Mouse (Mus musculus): ENCODE measurements around the gene Mcu.

The Mcu gene

DNA sequence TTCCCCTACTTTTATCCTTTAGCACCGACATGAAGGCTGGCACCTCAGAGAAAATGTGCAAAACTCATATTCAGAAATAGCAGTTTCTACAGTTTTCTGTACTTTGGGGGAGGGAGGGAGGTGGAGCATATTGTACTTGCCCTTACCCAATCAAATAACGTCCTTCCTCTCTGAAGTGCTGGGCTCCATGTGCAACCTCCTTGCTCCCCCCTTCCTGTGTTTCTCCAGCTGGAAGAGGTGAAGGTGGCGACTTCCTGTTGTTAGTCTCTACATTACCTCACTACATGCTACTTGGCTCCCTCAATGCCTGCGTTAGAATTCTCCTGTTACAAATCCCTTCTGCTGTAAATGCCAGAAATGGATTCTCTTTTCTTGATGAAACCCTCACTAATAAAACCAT lies 54.0 kb downstream of the Mcu start:
- peaks cover 69% of the 10 kb centered on the region for H3K4me1 ChIP-seq (replicated peaks; ENCODE audit: low read depth, low read length)
- peaks cover 31% of the 10 kb centered on the region for H3K9me3 ChIP-seq (ENCODE audit: low read length)
- no peak overlapping the region for H3K4me3 ChIP-seq (replicated peaks; ENCODE audit: low read length)
- no peak for TF ChIP-seq CTCF (conservative IDR thresholded peaks at IDR 0.05; ENCODE audit: low read length)
- H3K27me3 ChIP-seq (ENCODE audit: insufficient read depth, low read length): no peaks in the 10 kb centered on the region
- peaks cover 9% of the 10 kb centered on the region for H3K36me3 ChIP-seq (ENCODE audit: insufficient read depth, low read length)

DNA sequence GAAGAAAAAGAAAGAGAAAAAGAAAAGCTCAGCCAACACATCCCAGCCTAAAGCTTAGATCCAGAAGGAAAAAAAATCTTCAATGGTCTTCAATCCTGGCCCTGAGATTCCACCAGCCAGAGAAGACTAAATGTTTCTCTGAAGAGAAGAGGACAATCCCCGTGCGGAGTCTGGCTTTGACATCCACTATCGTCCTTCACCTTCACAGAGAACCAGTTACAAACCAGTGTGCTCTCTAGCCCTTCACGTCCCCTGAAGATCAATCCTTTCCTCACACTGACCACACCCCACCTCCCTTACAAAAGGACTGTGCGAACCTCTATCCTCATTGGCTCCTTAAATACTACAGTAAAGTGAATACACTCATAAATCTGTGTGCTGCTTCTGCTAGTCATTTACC lies 56.4 kb downstream of the Mcu start:
- Histone ChIP-seq H3K9me3 (ENCODE audit: low read length) (peaks cover 31% of the 10 kb centered on the region), H3K4me3 (replicated peaks; ENCODE audit: low read length) (no peak overlapping the region), H3K4me1 (replicated peaks; ENCODE audit: low read depth, low read length) (peaks cover 73% of the 10 kb centered on the region), H3K36me3 (ENCODE audit: insufficient read depth, low read length) (peaks cover 9% of the 10 kb centered on the region), H3K27me3 (ENCODE audit: insufficient read depth, low read length) (no peaks in the 10 kb centered on the region)
- no peak for TF ChIP-seq POU5F1 (IDR thresholded peaks at IDR 0.05; ENCODE audit: borderline replicate concordance, low read length)
- TF ChIP-seq NANOG (IDR thresholded peaks at IDR 0.05; ENCODE audit: borderline replicate concordance, low read length): no peak
- TF ChIP-seq CTCF (conservative IDR thresholded peaks at IDR 0.05; ENCODE audit: low read length): no peak

DNA sequence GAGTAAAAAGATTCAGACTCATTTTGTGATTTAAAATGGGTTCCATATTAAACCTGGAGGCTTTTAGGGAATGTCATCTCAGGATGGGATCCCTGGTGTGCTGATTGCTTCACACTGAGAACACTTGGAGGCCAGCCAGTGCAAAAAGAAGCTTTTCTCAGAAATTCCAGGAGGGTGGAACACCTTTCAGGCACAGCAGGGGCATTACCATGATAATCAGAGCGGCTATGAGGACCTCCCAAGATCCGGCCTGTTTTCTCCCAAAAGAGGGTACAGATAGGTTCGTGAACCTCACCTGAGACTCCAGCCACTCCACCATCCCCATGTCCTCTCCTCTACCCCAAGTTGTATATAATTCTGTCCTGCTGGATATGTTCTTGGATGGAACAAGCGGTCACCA lies 57.9 kb downstream of the Mcu start:
- H3K4me3 ChIP-seq (replicated peaks; ENCODE audit: low read length): 0 out of 2 replicates have a peak overlapping the region, but pooled peaks have one; percentile 8
- H3K36me3 ChIP-seq (ENCODE audit: insufficient read depth, low read length): peaks cover 9% of the 10 kb centered on the region
- TF ChIP-seq POU5F1 (IDR thresholded peaks at IDR 0.05; ENCODE audit: borderline replicate concordance, low read length) (peak; percentile 67; the same call in 1 of the 2 replicates), CTCF (conservative IDR thresholded peaks at IDR 0.05; ENCODE audit: low read length) (no peak), NANOG (IDR thresholded peaks at IDR 0.05; ENCODE audit: borderline replicate concordance, low read length) (peak; percentile 78)
- H3K9me3 ChIP-seq (ENCODE audit: low read length): peaks cover 31% of the 10 kb centered on the region
- no peaks in the 10 kb centered on the region for H3K27me3 ChIP-seq (ENCODE audit: insufficient read depth, low read length)
- H3K4me1 ChIP-seq (replicated peaks; ENCODE audit: low read depth, low read length): peaks cover 62% of the 10 kb centered on the region

DNA sequence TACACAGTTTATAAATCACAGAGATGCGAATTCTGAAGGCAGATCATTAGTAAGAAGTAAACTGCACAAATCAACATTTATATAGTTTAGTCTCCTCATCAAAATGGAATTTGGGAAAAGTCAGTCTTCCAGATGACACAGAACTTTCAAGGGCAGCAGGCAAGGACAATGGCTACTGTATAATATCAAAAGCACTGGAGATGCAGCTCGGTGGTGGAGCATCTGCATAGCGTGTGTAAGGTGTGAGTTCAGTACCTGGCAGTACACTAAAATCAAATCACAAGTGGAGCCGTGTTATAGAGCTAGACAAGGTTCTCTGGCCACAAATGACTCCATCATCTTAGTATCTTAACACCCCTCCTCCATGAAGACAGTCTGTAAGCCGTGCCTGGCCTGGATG lies 58.3 kb downstream of the Mcu start:
- Histone ChIP-seq H3K36me3 (ENCODE audit: insufficient read depth, low read length) (peaks cover 9% of the 10 kb centered on the region), H3K9me3 (ENCODE audit: low read length) (peaks cover 31% of the 10 kb centered on the region), H3K4me3 (replicated peaks; ENCODE audit: low read length) (0 out of 2 replicates have a peak overlapping the region, but pooled peaks have one; percentile 8), H3K4me1 (replicated peaks; ENCODE audit: low read depth, low read length) (peaks cover 58% of the 10 kb centered on the region), H3K27me3 (ENCODE audit: insufficient read depth, low read length) (no peaks in the 10 kb centered on the region)
- no peak for TF ChIP-seq NANOG (IDR thresholded peaks at IDR 0.05; ENCODE audit: borderline replicate concordance, low read length)
- TF ChIP-seq POU5F1 (IDR thresholded peaks at IDR 0.05; ENCODE audit: borderline replicate concordance, low read length): no peak
- no peak for TF ChIP-seq CTCF (conservative IDR thresholded peaks at IDR 0.05; ENCODE audit: low read length)

DNA sequence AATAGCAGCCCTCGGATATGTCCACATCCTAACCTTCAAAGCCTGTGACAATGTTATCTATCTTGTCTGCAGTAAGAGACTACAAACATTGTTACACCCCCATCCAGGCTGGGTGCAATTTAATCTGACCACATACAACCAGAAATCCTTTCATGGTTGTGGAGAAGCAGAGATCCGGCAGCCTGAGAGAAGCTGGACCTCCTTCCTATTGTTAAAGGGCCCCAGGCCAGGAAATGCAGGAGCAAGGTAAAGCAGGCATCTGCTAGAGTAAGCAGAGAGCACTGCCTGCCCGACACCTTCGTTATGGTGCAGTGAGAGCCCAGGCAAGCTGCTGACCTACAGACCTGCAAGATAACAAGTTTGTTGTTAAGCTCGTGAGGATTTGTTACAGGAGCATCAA lies 60.0 kb downstream of the Mcu start:
- H3K36me3 ChIP-seq (ENCODE audit: insufficient read depth, low read length): peaks cover 8% of the 10 kb centered on the region
- H3K4me3 ChIP-seq (replicated peaks; ENCODE audit: low read length): no peak overlapping the region
- TF ChIP-seq CTCF (conservative IDR thresholded peaks at IDR 0.05; ENCODE audit: low read length) (no peak), NANOG (IDR thresholded peaks at IDR 0.05; ENCODE audit: borderline replicate concordance, low read length) (no peak), POU5F1 (IDR thresholded peaks at IDR 0.05; ENCODE audit: borderline replicate concordance, low read length) (no peak)
- peaks cover 61% of the 10 kb centered on the region for H3K4me1 ChIP-seq (replicated peaks; ENCODE audit: low read depth, low read length)
- H3K27me3 ChIP-seq (ENCODE audit: insufficient read depth, low read length): no peaks in the 10 kb centered on the region
- peaks cover 27% of the 10 kb centered on the region for H3K9me3 ChIP-seq (ENCODE audit: low read length)

DNA sequence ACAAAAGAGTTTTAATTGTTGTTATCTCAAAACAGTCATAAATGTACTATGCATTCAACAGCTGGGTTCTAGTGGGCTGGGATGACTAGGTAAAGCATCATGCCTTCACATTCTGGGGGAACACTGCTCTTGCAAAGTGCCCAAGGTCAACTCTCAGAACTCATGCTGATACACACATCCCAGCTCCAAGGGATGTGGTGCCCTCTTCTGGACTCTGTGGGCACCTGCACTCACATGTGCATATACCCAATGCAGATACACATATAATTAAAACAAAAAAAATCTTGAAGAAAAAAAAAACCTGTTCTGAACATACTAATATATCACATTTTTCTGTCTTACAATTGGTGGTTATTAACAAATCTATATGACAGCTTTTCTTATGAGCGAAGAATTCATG lies 62.2 kb downstream of the Mcu start:
- Histone ChIP-seq H3K36me3 (ENCODE audit: insufficient read depth, low read length) (no peaks in the 10 kb centered on the region), H3K4me3 (replicated peaks; ENCODE audit: low read length) (no peak overlapping the region), H3K9me3 (ENCODE audit: low read length) (peaks cover 4% of the 10 kb centered on the region; the same call in 1 of the 2 replicates), H3K27me3 (ENCODE audit: insufficient read depth, low read length) (no peaks in the 10 kb centered on the region), H3K4me1 (replicated peaks; ENCODE audit: low read depth, low read length) (peaks cover 80% of the 10 kb centered on the region)
- peak; percentile 58 for TF ChIP-seq CTCF (conservative IDR thresholded peaks at IDR 0.05; ENCODE audit: low read length)
- TF ChIP-seq POU5F1 (IDR thresholded peaks at IDR 0.05; ENCODE audit: borderline replicate concordance, low read length): no peak

DNA sequence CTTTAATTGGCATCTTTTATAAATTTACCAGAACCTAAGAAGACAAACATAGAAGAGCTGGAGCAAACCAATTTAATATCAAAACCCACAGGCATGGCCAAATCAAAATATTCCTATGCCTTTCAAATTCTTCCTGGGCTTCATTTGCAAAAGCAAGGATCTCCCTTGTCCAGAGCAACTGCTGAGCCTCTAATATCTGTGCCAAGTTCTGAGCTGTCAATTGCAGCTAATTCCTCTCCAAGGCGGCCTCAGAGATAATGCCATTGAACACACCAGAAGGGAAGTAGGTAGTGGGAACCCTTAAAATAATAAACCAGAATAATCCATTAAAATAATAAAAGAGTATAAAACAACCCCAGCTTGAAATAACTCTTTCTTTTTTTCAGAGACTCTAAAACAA lies 64.0 kb downstream of the Mcu start:
- no peak for TF ChIP-seq CTCF (conservative IDR thresholded peaks at IDR 0.05; ENCODE audit: low read length)
- no peak for TF ChIP-seq POU5F1 (IDR thresholded peaks at IDR 0.05; ENCODE audit: borderline replicate concordance, low read length)
- TF ChIP-seq NANOG (IDR thresholded peaks at IDR 0.05; ENCODE audit: borderline replicate concordance, low read length): no peak
- no peaks in the 10 kb centered on the region for H3K27me3 ChIP-seq (ENCODE audit: insufficient read depth, low read length)
- H3K4me1 ChIP-seq (replicated peaks; ENCODE audit: low read depth, low read length): peaks cover 78% of the 10 kb centered on the region
- H3K36me3 ChIP-seq (ENCODE audit: insufficient read depth, low read length): no peaks in the 10 kb centered on the region
- no peak overlapping the region for H3K4me3 ChIP-seq (replicated peaks; ENCODE audit: low read length)
- no peaks in the 10 kb centered on the region for H3K9me3 ChIP-seq (ENCODE audit: low read length)

DNA sequence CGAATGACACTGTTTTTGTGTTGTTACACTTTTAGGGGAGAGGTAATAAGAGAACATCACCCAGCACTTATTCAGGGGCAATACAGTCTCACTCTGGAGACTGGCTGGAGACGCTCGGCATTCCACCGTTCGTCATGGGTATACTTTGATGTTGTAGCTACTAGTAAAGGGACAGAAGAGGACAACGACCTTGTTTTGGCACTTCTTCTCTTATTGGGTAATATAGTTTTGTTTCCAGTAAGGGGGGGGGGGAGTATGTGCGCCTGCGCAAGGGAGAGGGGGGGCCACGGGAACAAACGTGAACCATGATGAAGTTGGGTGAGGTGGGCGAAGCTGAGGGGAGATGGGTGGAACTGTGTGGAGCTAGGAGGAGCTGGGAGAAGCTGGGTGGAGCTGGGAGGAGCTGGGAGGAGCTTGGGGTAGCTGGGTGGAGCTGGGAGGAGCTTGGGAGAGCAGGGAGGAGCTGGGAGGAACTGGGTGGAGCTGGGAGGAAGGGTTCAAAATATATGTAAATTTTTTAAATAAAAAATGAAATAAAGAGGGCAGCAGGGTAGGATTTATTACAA lies 67.6 kb downstream of the Mcu start:
- TF ChIP-seq NANOG (IDR thresholded peaks at IDR 0.05; ENCODE audit: borderline replicate concordance, low read length) (no peak), POU5F1 (IDR thresholded peaks at IDR 0.05; ENCODE audit: borderline replicate concordance, low read length) (no peak), CTCF (conservative IDR thresholded peaks at IDR 0.05; ENCODE audit: low read length) (no peak)
- Histone ChIP-seq H3K36me3 (ENCODE audit: insufficient read depth, low read length) (no peaks in the 10 kb centered on the region; the same call in 1 of the 2 replicates), H3K9me3 (ENCODE audit: low read length) (peaks cover 9% of the 10 kb centered on the region), H3K27me3 (ENCODE audit: insufficient read depth, low read length) (no peaks in the 10 kb centered on the region), H3K4me1 (replicated peaks; ENCODE audit: low read depth, low read length) (peaks cover 80% of the 10 kb centered on the region), H3K4me3 (replicated peaks; ENCODE audit: low read length) (peak overlapping the region; percentile 49)

DNA sequence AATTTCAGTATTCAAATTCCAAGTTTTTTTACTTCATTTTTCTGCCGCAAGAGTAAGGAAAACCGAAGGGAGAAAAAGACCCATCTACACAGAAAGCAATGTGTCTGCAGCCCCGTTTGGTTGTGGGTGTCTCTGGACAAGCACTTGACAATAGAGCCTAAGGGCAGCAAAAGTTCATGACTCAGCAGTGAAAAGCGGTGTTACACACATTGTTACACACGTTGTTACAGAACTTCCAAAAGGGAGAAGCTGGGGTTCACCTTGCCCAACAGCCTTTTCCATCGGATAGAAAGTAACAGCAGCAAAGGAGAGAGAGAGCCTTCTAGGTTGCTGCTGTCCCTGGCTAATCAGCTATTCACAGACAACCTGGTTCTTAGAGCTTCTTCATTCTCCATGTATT lies 68.3 kb downstream of the Mcu start:
- Histone ChIP-seq H3K27me3 (ENCODE audit: insufficient read depth, low read length) (no peaks in the 10 kb centered on the region), H3K4me1 (replicated peaks; ENCODE audit: low read depth, low read length) (peaks cover 78% of the 10 kb centered on the region), H3K4me3 (replicated peaks; ENCODE audit: low read length) (peak overlapping the region; percentile 49), H3K36me3 (ENCODE audit: insufficient read depth, low read length) (no peaks in the 10 kb centered on the region; the same call in 1 of the 2 replicates), H3K9me3 (ENCODE audit: low read length) (peaks cover 9% of the 10 kb centered on the region)
- TF ChIP-seq POU5F1 (IDR thresholded peaks at IDR 0.05; ENCODE audit: borderline replicate concordance, low read length): no peak
- TF ChIP-seq CTCF (conservative IDR thresholded peaks at IDR 0.05; ENCODE audit: low read length): no peak

All from E14TG2a.4 (cell line).